Mouse (Mus musculus) spleen, adult 2 months (tissue): ENCODE data around the gene Slc9a9.

Experiments
- CTCF ChIP-seq: fragments of 200-500 bp; IDR thresholded peaks from 2 replicates; pipeline ENCODE4 v1.5.1; 2011; ENCODE audit warnings: mild to moderate bottlenecking, inconsistent platforms; ENCODE audit not compliant: insufficient read depth, insufficient read length, insufficient replicate concordance; ENCODE audit errors: extremely low read depth
- POLR2A ChIP-seq: fragments of 200-500 bp; IDR thresholded peaks from 2 replicates; pipeline ENCODE4 v1.6.1; 2011; ENCODE audit warnings: low read depth, low read length, inconsistent platforms

DNA sequence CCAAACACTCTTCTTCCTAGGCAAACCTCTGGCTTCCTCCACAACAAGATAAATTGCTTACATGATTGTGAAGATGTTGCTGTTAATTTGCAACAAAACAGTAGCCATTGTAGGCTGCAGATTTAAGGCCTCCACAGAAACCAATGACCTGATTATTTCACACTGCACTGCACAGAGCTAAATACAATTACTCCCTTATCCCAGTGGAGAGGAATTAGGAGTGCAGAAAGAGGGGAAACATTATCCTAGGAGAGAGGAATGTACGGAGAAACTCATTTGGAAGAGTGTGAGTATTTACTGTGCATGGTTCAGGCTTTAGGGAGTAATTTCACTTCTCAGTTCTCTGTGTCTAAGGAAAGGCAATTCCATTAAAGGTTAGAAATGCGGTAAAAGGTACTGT, 53.9 kb downstream of the Slc9a9 start:
- no peak for TF ChIP-seq CTCF
- no peak for TF ChIP-seq POLR2A
